Mouse (Mus musculus) thymus, adult 2 months (tissue): Measurements from ENCODE around the gene 1700086D15Rik. TPM values are rescaled to one million over a fixed set of nuclear protein-coding genes. Genes with fewer than 3 reads are reported as not detected.

Source experiments
- DNase-seq: peaks from one replicate; pipeline ENCODE4 v3.0.0; 2021
- H3K27ac ChIP-seq: fragments of 200-500 bp; 2 replicates; pipeline ENCODE4 v1.5.1; 2012; ENCODE audit warnings: low read length, control low read depth; ENCODE audit not compliant: control insufficient read depth, insufficient read depth
- H3K27me3 ChIP-seq: fragments of 200-500 bp; 2 replicates; pipeline ENCODE4 v1.6.1; 2012; ENCODE audit warnings: mild to moderate bottlenecking, low read length, moderate library complexity, mixed read lengths; ENCODE audit not compliant: control insufficient read depth, insufficient read depth
- H3K36me3 ChIP-seq: fragments of 200-500 bp; 2 replicates; pipeline ENCODE4 v1.6.1; 2012; ENCODE audit warnings: mild to moderate bottlenecking, low read length, moderate library complexity; ENCODE audit not compliant: control insufficient read depth, insufficient read depth
- H3K4me1 ChIP-seq: fragments of 200-500 bp; replicated peaks from 2 replicates; pipeline ENCODE4 v1.6.1; 2012; ENCODE audit warnings: low read length; ENCODE audit not compliant: control insufficient read depth, insufficient read depth
- H3K4me3 ChIP-seq: fragments of 200-500 bp; 2 replicates; pipeline ENCODE4 v1.5.1; 2012; ENCODE audit warnings: mild to moderate bottlenecking, low read length, control low read depth, moderate library complexity; ENCODE audit not compliant: control insufficient read depth, insufficient read depth
- CTCF ChIP-seq: fragments of 200-500 bp; IDR thresholded peaks from 2 replicates; pipeline ENCODE4 v1.5.1; 2012; ENCODE audit warnings: mild to moderate bottlenecking, control low read depth, low read length, moderate library complexity, borderline replicate concordance; ENCODE audit not compliant: control insufficient read depth, poor library complexity, insufficient read depth; ENCODE audit errors: extremely low read depth
- POLR2A ChIP-seq: fragments of 200-500 bp; IDR thresholded peaks from 2 replicates; pipeline ENCODE4 v1.6.1; 2012; ENCODE audit warnings: mild to moderate bottlenecking, low read length, control low read depth, moderate library complexity; ENCODE audit not compliant: control insufficient read depth, poor library complexity, insufficient read depth; ENCODE audit errors: extremely low read depth
- WGBS: fragments of 180-500 bp; shearing (Covaris S2); methylation state at CpG from one replicate; pipeline ENCODE4 v1.1.7; 2018; 5-methylcytosine and 5-hydroxymethylcytosine counted together
- polyA plus RNA-seq: library from polyadenylated mRNA; depleted of rRNA; stranded (reverse); fragments of >200 nt; gene quantifications from 2 replicates; pipeline ENCODE4 v1.2.3, GENCODE M21; 2012

The 1700086D15Rik gene
- polyA plus RNA-seq, 1 experiment: not detected

DNA sequence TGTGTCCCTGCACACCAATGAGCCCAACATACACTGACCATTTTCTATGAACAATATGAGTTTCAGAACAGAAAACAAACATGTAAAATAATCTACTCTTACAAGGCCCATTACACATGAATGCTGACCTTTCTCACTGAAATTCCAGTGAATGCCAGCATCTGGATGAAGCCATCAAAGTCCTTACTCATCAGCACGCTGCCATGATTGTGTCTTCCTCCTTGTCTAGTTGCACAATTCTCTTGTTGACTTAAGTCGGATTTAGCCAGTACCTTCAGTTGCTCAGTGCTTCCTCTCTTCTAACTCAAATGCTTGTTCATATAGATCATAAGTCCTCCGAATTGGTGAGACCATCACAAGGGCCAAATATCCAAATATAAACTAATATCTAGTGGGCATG, 20.7 kb downstream of the 1700086D15Rik start:
- 89% methylated on average over 3 of the region's 3 CpGs for WGBS
- Histone ChIP-seq H3K27ac (no peak overlapping the region), H3K4me3 (no peak overlapping the region)

GRCm38 (mm10) chr11:65137145-65137652, 22.5 kb downstream of the 1700086D15Rik start:
- DNase-seq: no peak
- no peak overlapping the region for H3K4me3 ChIP-seq
- TF ChIP-seq POLR2A (no peak), CTCF (no peak)
- no peaks in the 10 kb centered on the region for H3K4me1 ChIP-seq
- H3K27me3 ChIP-seq: no peaks in the 10 kb centered on the region
- no peak overlapping the region for H3K27ac ChIP-seq
- no peaks in the 10 kb centered on the region for H3K36me3 ChIP-seq
- WGBS: 95% methylated on average over 2 of the region's 2 CpGs

More for the DNA sequence above, 20.7 kb downstream of the 1700086D15Rik start:
- Histone ChIP-seq H3K4me1 (no peaks in the 10 kb centered on the region), H3K27me3 (no peaks in the 10 kb centered on the region), H3K36me3 (no peaks in the 10 kb centered on the region)
- no peak for DNase-seq
- no peak for TF ChIP-seq POLR2A
- TF ChIP-seq CTCF: no peak

GRCm38 (mm10) chr11:65135251-65135739, 24.4 kb downstream of the 1700086D15Rik start:
- DNase-seq: no peak
- WGBS: 87% methylated on average over 8 of the region's 8 CpGs
- TF ChIP-seq POLR2A: no peak
- TF ChIP-seq CTCF: no peak

DNA sequence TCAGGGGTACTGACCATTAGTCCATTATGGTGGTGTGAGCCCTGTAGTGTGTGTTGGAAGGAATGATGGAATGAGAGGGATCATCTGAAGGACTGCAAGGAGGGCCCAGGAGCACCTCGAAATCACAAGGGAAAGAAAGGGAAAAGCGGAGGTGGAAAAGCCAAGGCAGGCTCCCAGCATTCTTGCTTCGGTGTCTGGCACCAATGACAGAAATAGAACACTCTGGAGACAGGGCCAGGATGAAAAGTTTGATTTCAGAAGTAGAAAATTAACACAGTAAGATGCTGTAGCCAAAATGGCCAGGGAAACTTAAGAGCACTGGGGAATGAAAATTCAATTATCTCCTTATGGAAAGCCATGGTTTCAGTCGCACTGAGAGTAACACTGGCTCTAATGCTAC, 26.0 kb downstream of the 1700086D15Rik start:
- TF ChIP-seq CTCF: no peak
- no peak for TF ChIP-seq POLR2A
- no peak overlapping the region for H3K27ac ChIP-seq
- H3K4me1 ChIP-seq: no peaks in the 10 kb centered on the region

More at GRCm38 (mm10) chr11:65135251-65135739, 24.4 kb downstream of the 1700086D15Rik start:
- Histone ChIP-seq H3K4me1 (no peaks in the 10 kb centered on the region), H3K36me3 (no peaks in the 10 kb centered on the region), H3K27ac (no peak overlapping the region), H3K27me3 (no peaks in the 10 kb centered on the region), H3K4me3 (no peak overlapping the region)

GRCm38 (mm10) chr11:65129110-65129509, 30.6 kb downstream of the 1700086D15Rik start:
- no peak overlapping the region for H3K4me3 ChIP-seq
- H3K27me3 ChIP-seq: no peaks in the 10 kb centered on the region

More for the DNA sequence above, 26.0 kb downstream of the 1700086D15Rik start:
- Histone ChIP-seq H3K4me3 (no peak overlapping the region), H3K36me3 (no peaks in the 10 kb centered on the region), H3K27me3 (no peaks in the 10 kb centered on the region)
- 84% methylated on average over 4 of the region's 4 CpGs for WGBS
- DNase-seq: no peak

DNA sequence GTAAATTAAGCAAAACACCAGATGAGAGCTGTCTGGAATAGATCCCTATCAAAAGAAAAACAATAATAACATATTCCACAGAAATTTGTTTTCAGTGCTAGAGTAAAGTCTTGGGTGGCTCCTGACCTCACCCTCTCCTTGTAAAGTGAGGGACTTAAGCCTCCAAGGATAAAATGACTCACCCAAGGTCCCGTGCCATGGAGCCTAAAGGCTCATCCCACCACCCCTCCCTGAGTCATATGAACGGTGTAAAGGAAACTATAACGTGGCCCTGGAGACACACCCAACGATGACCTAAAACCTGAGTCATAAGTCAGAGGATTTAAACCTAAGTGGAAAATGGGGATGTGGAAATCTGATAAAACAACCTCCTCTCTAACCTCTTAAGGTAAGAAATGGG, 31.0 kb downstream of the 1700086D15Rik start:
- WGBS: 70% methylated on average over 4 of the region's 4 CpGs
- no peaks in the 10 kb centered on the region for H3K27me3 ChIP-seq
- TF ChIP-seq POLR2A (no peak), CTCF (no peak)
- H3K4me3 ChIP-seq: no peak overlapping the region
- H3K36me3 ChIP-seq: no peaks in the 10 kb centered on the region
- H3K4me1 ChIP-seq: no peaks in the 10 kb centered on the region
- H3K27ac ChIP-seq: no peak overlapping the region
- DNase-seq: no peak

More at GRCm38 (mm10) chr11:65129110-65129509, 30.6 kb downstream of the 1700086D15Rik start:
- Histone ChIP-seq H3K27ac (no peak overlapping the region), H3K36me3 (no peaks in the 10 kb centered on the region), H3K4me1 (no peaks in the 10 kb centered on the region)
- no peak for DNase-seq
- TF ChIP-seq POLR2A: no peak
- TF ChIP-seq CTCF: no peak
- 84% methylated on average over 4 of the region's 4 CpGs for WGBS
